Mouse (Mus musculus) myocyte (in vitro differentiated cells): ENCODE measurements around the gene Nlrc4.

Experiments used
- E2F4 ChIP-seq: IDR thresholded peaks from one replicate; pipeline ENCODE4 v1.6.1; 2011; ENCODE audit warnings: mild to moderate bottlenecking, control low read depth, moderate library complexity; ENCODE audit not compliant: insufficient read depth
- MAX ChIP-seq: IDR thresholded peaks from one replicate; pipeline ENCODE4 v1.6.1; 2011; ENCODE audit warnings: low read depth, mild to moderate bottlenecking, control low read depth
- MYOD1 ChIP-seq, 3 experiments: IDR thresholded peaks; one replicate each; pipeline ENCODE4 v1.6.1; 2011; ENCODE audit warnings: control low read depth in 2 of 3, low read depth in 2 of 3, mild to moderate bottlenecking in 2 of 3, moderate library complexity in 1 of 3; ENCODE audit not compliant: insufficient read length in 2 of 3, control insufficient read depth in 1 of 3
- POLR2A ChIP-seq: IDR thresholded peaks from one replicate; pipeline ENCODE4 v1.6.1; 2011; ENCODE audit warnings: low read depth, mild to moderate bottlenecking, control low read depth, moderate library complexity; ENCODE audit not compliant: insufficient read length
- POLR2AphosphoS2 ChIP-seq: IDR thresholded peaks from one replicate; pipeline ENCODE4 v1.6.1; 2011; ENCODE audit warnings: low read depth, control low read depth; ENCODE audit not compliant: insufficient read length
- REST ChIP-seq: IDR thresholded peaks from one replicate; pipeline ENCODE4 v1.6.1; 2011; ENCODE audit warnings: mild to moderate bottlenecking, control low read depth, moderate library complexity; ENCODE audit not compliant: insufficient read depth, insufficient read length
- TCF12 ChIP-seq: IDR thresholded peaks from one replicate; pipeline ENCODE4 v1.6.1; 2011; ENCODE audit warnings: mild to moderate bottlenecking, control low read depth; ENCODE audit not compliant: poor library complexity, insufficient read depth, severe bottlenecking
- TCF3 ChIP-seq: IDR thresholded peaks from one replicate; pipeline ENCODE4 v1.6.1; 2011; ENCODE audit warnings: low read depth, control low read depth; ENCODE audit not compliant: insufficient read length

DNA sequence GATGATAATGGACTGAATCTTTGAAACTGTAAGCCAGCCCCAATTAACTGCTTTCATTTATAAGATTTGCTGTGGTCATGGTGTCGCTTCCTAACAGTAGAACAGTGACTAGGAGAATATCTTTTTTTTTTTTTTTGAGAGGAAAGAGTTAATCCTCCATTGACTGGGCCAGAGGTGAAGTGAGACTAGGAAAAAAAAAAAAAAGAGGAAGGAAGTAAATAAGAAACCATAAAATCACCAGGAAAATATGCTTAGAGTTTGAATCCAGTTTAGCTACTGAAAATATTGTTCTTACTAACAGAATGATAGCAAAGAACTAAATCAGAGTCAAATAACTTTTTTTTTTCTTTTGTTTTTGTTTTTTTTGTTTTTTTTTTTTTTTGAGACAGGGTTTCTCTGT lies 4.3 kb downstream of the Nlrc4 start:
- no peak for TF ChIP-seq TCF3
- TF ChIP-seq REST = no peak
- TF ChIP-seq POLR2AphosphoS2 = no peak
- no peak for TF ChIP-seq TCF12
- no peak for TF ChIP-seq POLR2A
- no peak for TF ChIP-seq MYOD1 (IDR thresholded peaks at IDR 0.05; ENCODE audit: control insufficient read depth in 1 of 3, insufficient read length in 2 of 3, low read depth in 2 of 3)
- TF ChIP-seq E2F4 = no peak
- no peak for TF ChIP-seq MAX
